Mouse (Mus musculus) kidney, adult 2 months (tissue): ENCODE measurements around the gene Trim17.

Experiments
- CTCF ChIP-seq: fragments of 200-500 bp; conservative IDR thresholded peaks from 2 replicates; pipeline ENCODE4 v1.5.1; 2011; ENCODE audit warnings: low read depth, mild to moderate bottlenecking, control low read depth, low read length, moderate library complexity, mixed read lengths; ENCODE audit not compliant: insufficient read depth, insufficient read length
- POLR2A ChIP-seq: fragments of 200-500 bp; IDR thresholded peaks from one replicate; pipeline ENCODE4 v1.6.1; 2011; ENCODE audit warnings: low read depth, low read length, control low read depth

DNA sequence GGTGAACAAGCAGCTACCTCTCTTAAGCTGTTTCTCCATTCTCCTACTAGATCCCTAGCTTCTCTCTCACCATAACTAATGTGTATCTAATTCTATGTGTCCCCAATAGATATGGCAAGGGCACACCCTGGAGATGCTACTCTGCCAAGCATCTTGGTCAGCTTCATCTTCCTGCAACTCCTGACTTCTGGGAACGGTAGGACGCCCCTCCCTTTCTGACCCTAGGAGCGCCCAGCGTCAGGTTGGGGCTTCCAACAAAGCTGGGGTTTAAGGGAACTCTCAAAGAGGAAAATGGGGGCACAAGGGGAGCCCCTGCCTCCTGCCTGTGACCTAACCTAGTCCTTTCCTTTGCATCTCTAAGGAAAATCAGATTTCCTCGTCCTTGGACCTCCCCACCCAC, 35.7 kb upstream of the Trim17 start:
- TF ChIP-seq POLR2A: no peak
- no peak for TF ChIP-seq CTCF
